Mouse (Mus musculus): ENCODE results near the gene Gm28035. TPM values are rescaled to one million over a fixed set of nuclear protein-coding genes. Genes with fewer than 3 reads are reported as not detected.

Gene Gm28035
- polyA plus RNA-seq, 1 experiment from 2014 or later, result 0.05 TPM

- Histone ChIP-seq H3K27ac (ENCODE audit: low read depth) (peak within 1 kb of the TSS; percentile 49; the same call in 1 of the 2 replicates), H3K4me3 (ENCODE audit: low read depth, low read length) (peak within 1 kb of the TSS; percentile 59), H3K27me3 (replicated peaks; ENCODE audit: control insufficient read depth, insufficient read depth, low read length) (no peaks in the 10 kb centered on the region), H3K9me3 (ENCODE audit: control insufficient read depth, low read length) (no peaks in the 10 kb centered on the region), H3K4me2 (ENCODE audit: low read length) (peak within 1 kb of the TSS; percentile 75), H3K36me3 (ENCODE audit: control insufficient read depth, insufficient read depth, low read length) (no peaks in the 10 kb centered on the region), H3K9ac (ENCODE audit: low read length) (peak within 1 kb of the TSS; percentile 45), H3K4me1 (replicated peaks; ENCODE audit: control insufficient read depth, insufficient read depth, low read length) (peaks cover 6% of the 10 kb centered on the region)
- peak; percentile 94 for ATAC-seq (replicated peaks; ENCODE audit: low FRiP score, low TSS enrichment, low read depth)
- peak; percentile 97 for DNase-seq (ENCODE audit: low spot score)
- WGBS, result under 1% methylated on average over 44 of the region's 44 CpGs
Measured at GRCm38 (mm10) chr2:30205629-30206357, 34.6 kb upstream of the Gm28035 start, which contains the start of gene Kyat1. Gene Kyat1, minus strand, starts transcription at chr2:30205847.

GRCm38 (mm10) chr2:30207401-30207800, 33.0 kb upstream of the Gm28035 start:
- WGBS, result 78% methylated on average over 4 of the region's 4 CpGs
- no peak for ATAC-seq (replicated peaks; ENCODE audit: low FRiP score, low TSS enrichment, low read depth)
- Histone ChIP-seq H3K4me2 (ENCODE audit: low read length) (no peak overlapping the region), H3K27ac (ENCODE audit: low read depth) (no peak overlapping the region), H3K9me3 (ENCODE audit: control insufficient read depth, low read length) (no peaks in the 10 kb centered on the region), H3K4me1 (replicated peaks; ENCODE audit: control insufficient read depth, insufficient read depth, low read length) (peaks cover 5% of the 10 kb centered on the region), H3K4me3 (ENCODE audit: low read depth, low read length) (no peak overlapping the region), H3K9ac (ENCODE audit: low read length) (no peak overlapping the region), H3K27me3 (replicated peaks; ENCODE audit: control insufficient read depth, insufficient read depth, low read length) (no peaks in the 10 kb centered on the region), H3K36me3 (ENCODE audit: control insufficient read depth, insufficient read depth, low read length) (no peaks in the 10 kb centered on the region)
- DNase-seq (ENCODE audit: low spot score), result no peak

- no peaks in the 10 kb centered on the region for H3K9me3 ChIP-seq (ENCODE audit: control insufficient read depth, low read length)
- no peaks in the 10 kb centered on the region for H3K36me3 ChIP-seq (ENCODE audit: control insufficient read depth, insufficient read depth, low read length)
- H3K4me2 ChIP-seq (ENCODE audit: low read length), result no peak overlapping the region
- peaks cover 5% of the 10 kb centered on the region for H3K4me1 ChIP-seq (replicated peaks; ENCODE audit: control insufficient read depth, insufficient read depth, low read length)
- H3K27me3 ChIP-seq (replicated peaks; ENCODE audit: control insufficient read depth, insufficient read depth, low read length), result no peaks in the 10 kb centered on the region
- no peak overlapping the region for H3K27ac ChIP-seq (ENCODE audit: low read depth)
- ATAC-seq (replicated peaks; ENCODE audit: low FRiP score, low TSS enrichment, low read depth) (no peak), DNase-seq (ENCODE audit: low spot score) (no peak)
- H3K9ac ChIP-seq (ENCODE audit: low read length), result no peak overlapping the region
- 62% methylated on average over 5 of the region's 5 CpGs for WGBS
- no peak overlapping the region for H3K4me3 ChIP-seq (ENCODE audit: low read depth, low read length)
Measured at GRCm38 (mm10) chr2:30207886-30208285, 32.5 kb upstream of the Gm28035 start.

GRCm38 (mm10) chr2:30211408-30212168, 28.8 kb upstream of the Gm28035 start:
- ATAC-seq (replicated peaks; ENCODE audit: low FRiP score, low TSS enrichment, low read depth), result no peak
- WGBS, result 59% methylated on average over 6 of the region's 6 CpGs
- H3K4me1 ChIP-seq (replicated peaks; ENCODE audit: control insufficient read depth, insufficient read depth, low read length), result no peaks in the 10 kb centered on the region

GRCm38 (mm10) chr2:30212169-30212545, 28.2 kb upstream of the Gm28035 start:
- no peaks in the 10 kb centered on the region for H3K4me1 ChIP-seq (replicated peaks; ENCODE audit: control insufficient read depth, insufficient read depth, low read length)
- no peak overlapping the region for H3K9ac ChIP-seq (ENCODE audit: low read length)
- no peaks in the 10 kb centered on the region for H3K27me3 ChIP-seq (replicated peaks; ENCODE audit: control insufficient read depth, insufficient read depth, low read length)
- 72% methylated on average over 4 of the region's 4 CpGs for WGBS
- ATAC-seq (replicated peaks; ENCODE audit: low FRiP score, low TSS enrichment, low read depth) (no peak), DNase-seq (ENCODE audit: low spot score) (no peak)
- no peaks in the 10 kb centered on the region for H3K9me3 ChIP-seq (ENCODE audit: control insufficient read depth, low read length)
- no peak overlapping the region for H3K4me2 ChIP-seq (ENCODE audit: low read length)
- no peak overlapping the region for H3K27ac ChIP-seq (ENCODE audit: low read depth)
- no peak overlapping the region for H3K4me3 ChIP-seq (ENCODE audit: low read depth, low read length)
- H3K36me3 ChIP-seq (ENCODE audit: control insufficient read depth, insufficient read depth, low read length), result no peaks in the 10 kb centered on the region

More at GRCm38 (mm10) chr2:30211408-30212168, 28.8 kb upstream of the Gm28035 start:
- no peak overlapping the region for H3K9ac ChIP-seq (ENCODE audit: low read length)
- no peak overlapping the region for H3K4me3 ChIP-seq (ENCODE audit: low read depth, low read length)
- no peaks in the 10 kb centered on the region for H3K27me3 ChIP-seq (replicated peaks; ENCODE audit: control insufficient read depth, insufficient read depth, low read length)
- H3K36me3 ChIP-seq (ENCODE audit: control insufficient read depth, insufficient read depth, low read length), result no peaks in the 10 kb centered on the region
- no peak for DNase-seq (ENCODE audit: low spot score)
- H3K4me2 ChIP-seq (ENCODE audit: low read length), result no peak overlapping the region
- H3K27ac ChIP-seq (ENCODE audit: low read depth), result no peak overlapping the region
- H3K9me3 ChIP-seq (ENCODE audit: control insufficient read depth, low read length), result no peaks in the 10 kb centered on the region

GRCm38 (mm10) chr2:30212951-30213350, 27.4 kb upstream of the Gm28035 start:
- H3K27ac ChIP-seq (ENCODE audit: low read depth), result no peak overlapping the region
- DNase-seq (ENCODE audit: low spot score), result no peak
- no peak for ATAC-seq (replicated peaks; ENCODE audit: low FRiP score, low TSS enrichment, low read depth)
- no peaks in the 10 kb centered on the region for H3K27me3 ChIP-seq (replicated peaks; ENCODE audit: control insufficient read depth, insufficient read depth, low read length)
- no peaks in the 10 kb centered on the region for H3K4me1 ChIP-seq (replicated peaks; ENCODE audit: control insufficient read depth, insufficient read depth, low read length)
- H3K9me3 ChIP-seq (ENCODE audit: control insufficient read depth, low read length), result no peaks in the 10 kb centered on the region
- H3K4me3 ChIP-seq (ENCODE audit: low read depth, low read length), result no peak overlapping the region
- H3K36me3 ChIP-seq (ENCODE audit: control insufficient read depth, insufficient read depth, low read length), result no peaks in the 10 kb centered on the region
- no peak overlapping the region for H3K4me2 ChIP-seq (ENCODE audit: low read length)
- WGBS, result 42% methylated on average over 1 of the region's 1 CpGs
- H3K9ac ChIP-seq (ENCODE audit: low read length), result no peak overlapping the region

GRCm38 (mm10) chr2:30214745-30215144, 25.6 kb upstream of the Gm28035 start:
- no peak for DNase-seq (ENCODE audit: low spot score)

GRCm38 (mm10) chr2:30215493-30215892, 24.9 kb upstream of the Gm28035 start:
- Histone ChIP-seq H3K27me3 (replicated peaks; ENCODE audit: control insufficient read depth, insufficient read depth, low read length) (no peaks in the 10 kb centered on the region), H3K4me3 (ENCODE audit: low read depth, low read length) (no peak overlapping the region), H3K4me2 (ENCODE audit: low read length) (no peak overlapping the region), H3K36me3 (ENCODE audit: control insufficient read depth, insufficient read depth, low read length) (no peaks in the 10 kb centered on the region), H3K4me1 (replicated peaks; ENCODE audit: control insufficient read depth, insufficient read depth, low read length) (no peaks in the 10 kb centered on the region), H3K9me3 (ENCODE audit: control insufficient read depth, low read length) (no peaks in the 10 kb centered on the region), H3K9ac (ENCODE audit: low read length) (no peak overlapping the region), H3K27ac (ENCODE audit: low read depth) (no peak overlapping the region)
- DNase-seq (ENCODE audit: low spot score) (no peak), ATAC-seq (replicated peaks; ENCODE audit: low FRiP score, low TSS enrichment, low read depth) (no peak)
- 44% methylated on average over 6 of the region's 6 CpGs for WGBS

More at GRCm38 (mm10) chr2:30214745-30215144, 25.6 kb upstream of the Gm28035 start:
- Histone ChIP-seq H3K4me1 (replicated peaks; ENCODE audit: control insufficient read depth, insufficient read depth, low read length) (no peaks in the 10 kb centered on the region), H3K4me2 (ENCODE audit: low read length) (no peak overlapping the region), H3K9ac (ENCODE audit: low read length) (no peak overlapping the region), H3K36me3 (ENCODE audit: control insufficient read depth, insufficient read depth, low read length) (no peaks in the 10 kb centered on the region), H3K9me3 (ENCODE audit: control insufficient read depth, low read length) (no peaks in the 10 kb centered on the region), H3K4me3 (ENCODE audit: low read depth, low read length) (no peak overlapping the region), H3K27ac (ENCODE audit: low read depth) (no peak overlapping the region), H3K27me3 (replicated peaks; ENCODE audit: control insufficient read depth, insufficient read depth, low read length) (no peaks in the 10 kb centered on the region)
- ATAC-seq (replicated peaks; ENCODE audit: low FRiP score, low TSS enrichment, low read depth), result no peak
- 61% methylated on average over 3 of the region's 3 CpGs for WGBS

Measured in intestine, embryonic 14.5 days (tissue).